Mouse (Mus musculus): ENCODE results near the gene Eif5a. TPM values are rescaled to one million over a fixed set of nuclear protein-coding genes. Genes with fewer than 3 reads are reported as not detected.

Eif5a gene
- polyA plus RNA-seq (2015; fragmentation: Nextera tagmentation; extraction: Ambion mirVana): 1,245 and 1,257 TPM in 2 replicates

GRCm38 (mm10) chr11:69921114-69922011, at the start of gene Eif5a:
Eif5a (minus strand) TSS chr11:69921958.
- under 1% methylated on average over 78 of the region's 78 CpGs for WGBS (ENCODE audit: insufficient replicate concordance)
- Histone ChIP-seq H3K4me1 (replicated peaks) (peaks cover 56% of the 10 kb centered on the region), H3K27me3 (no peaks in the 10 kb centered on the region)

GRCm38 (mm10) chr11:69970775-69971174, 49.0 kb upstream of the Eif5a start:
- WGBS (ENCODE audit: insufficient replicate concordance): 54% methylated on average over 3 of the region's 3 CpGs
- Histone ChIP-seq H3K27ac (replicated peaks) (no peak overlapping the region), H3K4me3 (replicated peaks) (no peak overlapping the region), H3K4me1 (replicated peaks) (peaks cover 19% of the 10 kb centered on the region), H3K4me2 (no peak overlapping the region), H3K27me3 (peaks cover 27% of the 10 kb centered on the region), H3K9me3 (replicated peaks) (no peaks in the 10 kb centered on the region), H3K9ac (no peak overlapping the region), H3K36me3 (replicated peaks) (peaks cover 66% of the 10 kb centered on the region)
- ATAC-seq (ENCODE audit: insufficient read depth): no peak

More at GRCm38 (mm10) chr11:69921114-69922011, at the start of gene Eif5a:
- Histone ChIP-seq H3K9me3 (replicated peaks) (no peaks in the 10 kb centered on the region), H3K4me2 (peak within 1 kb of the TSS; percentile 90), H3K36me3 (replicated peaks) (peaks cover 32% of the 10 kb centered on the region), H3K9ac (peak within 1 kb of the TSS; percentile 97), H3K27ac (replicated peaks) (peak within 1 kb of the TSS; percentile 97), H3K4me3 (replicated peaks) (peak within 1 kb of the TSS; percentile 88)
- ATAC-seq (ENCODE audit: insufficient read depth): peak; percentile 90

- no peak overlapping the region for H3K27ac ChIP-seq (replicated peaks)
- ATAC-seq (ENCODE audit: insufficient read depth): no peak
- H3K9me3 ChIP-seq (replicated peaks): no peaks in the 10 kb centered on the region
- H3K4me2 ChIP-seq: no peak overlapping the region
- 76% methylated on average over 6 of the region's 6 CpGs for WGBS (ENCODE audit: insufficient replicate concordance)
- H3K9ac ChIP-seq: no peak overlapping the region
- H3K27me3 ChIP-seq: peaks cover 32% of the 10 kb centered on the region
- H3K4me1 ChIP-seq (replicated peaks): peaks cover 25% of the 10 kb centered on the region
- H3K36me3 ChIP-seq (replicated peaks): peaks cover 66% of the 10 kb centered on the region
- H3K4me3 ChIP-seq (replicated peaks): no peak overlapping the region
These were observed 48.5 kb upstream of the Eif5a start for GRCm38 (mm10) chr11:69970222-69970621.

- no peak for ATAC-seq (ENCODE audit: insufficient read depth)
- H3K36me3 ChIP-seq (replicated peaks): peaks cover 51% of the 10 kb centered on the region
- peaks cover 46% of the 10 kb centered on the region for H3K27me3 ChIP-seq
- no peak overlapping the region for H3K27ac ChIP-seq (replicated peaks)
- 65% methylated on average over 4 of the region's 4 CpGs for WGBS (ENCODE audit: insufficient replicate concordance)
- H3K4me3 ChIP-seq (replicated peaks): no peak overlapping the region
- peaks cover 29% of the 10 kb centered on the region for H3K4me1 ChIP-seq (replicated peaks)
- no peak overlapping the region for H3K4me2 ChIP-seq
- H3K9me3 ChIP-seq (replicated peaks): no peaks in the 10 kb centered on the region
- H3K9ac ChIP-seq: no peak overlapping the region
These were observed 47.0 kb upstream of the Eif5a start for GRCm38 (mm10) chr11:69968793-69969192.

GRCm38 (mm10) chr11:69966860-69967517, 45.2 kb upstream of the Eif5a start:
- no peak overlapping the region for H3K27ac ChIP-seq (replicated peaks)
- 23% methylated on average over 17 of the region's 17 CpGs for WGBS (ENCODE audit: insufficient replicate concordance)

GRCm38 (mm10) chr11:69966006-69966859, 44.5 kb upstream of the Eif5a start:
- Histone ChIP-seq H3K9me3 (replicated peaks) (no peaks in the 10 kb centered on the region), H3K27me3 (peaks cover 72% of the 10 kb centered on the region), H3K4me1 (replicated peaks) (peaks cover 29% of the 10 kb centered on the region), H3K27ac (replicated peaks) (no peak overlapping the region), H3K4me2 (peak overlapping the region; percentile 74), H3K4me3 (replicated peaks) (peak overlapping the region; percentile 47), H3K9ac (peak overlapping the region; percentile 27; the same call in 1 of the 2 replicates), H3K36me3 (replicated peaks) (peaks cover 28% of the 10 kb centered on the region)
- peak; percentile 43; the same call in 1 of the 2 replicates for ATAC-seq (ENCODE audit: insufficient read depth)
- whole genome bisulfite sequencing (ENCODE audit: insufficient replicate concordance): under 1% methylated on average over 58 of the region's 59 CpGs

More at GRCm38 (mm10) chr11:69966860-69967517, 45.2 kb upstream of the Eif5a start:
- peak overlapping the region; percentile 74 for H3K4me2 ChIP-seq
- no peak for ATAC-seq (ENCODE audit: insufficient read depth)
- H3K9ac ChIP-seq: no peak overlapping the region
- no peaks in the 10 kb centered on the region for H3K9me3 ChIP-seq (replicated peaks)
- H3K4me1 ChIP-seq (replicated peaks): peaks cover 29% of the 10 kb centered on the region
- peaks cover 35% of the 10 kb centered on the region for H3K36me3 ChIP-seq (replicated peaks)
- H3K27me3 ChIP-seq: peaks cover 64% of the 10 kb centered on the region
- peak overlapping the region; percentile 47 for H3K4me3 ChIP-seq (replicated peaks)

GRCm38 (mm10) chr11:69965271-69966005, 43.7 kb upstream of the Eif5a start:
- peaks cover 79% of the 10 kb centered on the region for H3K27me3 ChIP-seq
- H3K4me1 ChIP-seq (replicated peaks): peaks cover 29% of the 10 kb centered on the region
- H3K36me3 ChIP-seq (replicated peaks): peaks cover 24% of the 10 kb centered on the region
- 4% methylated on average over 49 of the region's 49 CpGs for WGBS (ENCODE audit: insufficient replicate concordance)
- H3K27ac ChIP-seq (replicated peaks): no peak overlapping the region
- H3K4me3 ChIP-seq (replicated peaks): peak overlapping the region; percentile 47
- H3K9me3 ChIP-seq (replicated peaks): no peaks in the 10 kb centered on the region
- no peak for ATAC-seq (ENCODE audit: insufficient read depth)
- H3K4me2 ChIP-seq: peak overlapping the region; percentile 74
- no peak overlapping the region for H3K9ac ChIP-seq

GRCm38 (mm10) chr11:69964650-69965270, 43.0 kb upstream of the Eif5a start, which contains the start of gene Cldn7:
Cldn7 (plus strand) TSS chr11:69964779.
- ATAC-seq (ENCODE audit: insufficient read depth): no peak
- Histone ChIP-seq H3K27me3 (peaks cover 86% of the 10 kb centered on the region), H3K9ac (no peak within 1 kb of the TSS), H3K27ac (replicated peaks) (no peak within 1 kb of the TSS), H3K4me2 (peak within 1 kb of the TSS; percentile 74), H3K36me3 (replicated peaks) (peaks cover 17% of the 10 kb centered on the region), H3K9me3 (replicated peaks) (no peaks in the 10 kb centered on the region), H3K4me1 (replicated peaks) (peaks cover 29% of the 10 kb centered on the region), H3K4me3 (replicated peaks) (peak within 1 kb of the TSS; percentile 47)
- WGBS (ENCODE audit: insufficient replicate concordance): 9% methylated on average over 24 of the region's 24 CpGs

- no peak overlapping the region for H3K27ac ChIP-seq (replicated peaks)
- 7% methylated on average over 5 of the region's 5 CpGs for WGBS (ENCODE audit: insufficient replicate concordance)
- H3K9ac ChIP-seq: no peak overlapping the region
These were observed 40.1 kb upstream of the Eif5a start for GRCm38 (mm10) chr11:69961841-69962240.

GRCm38 (mm10) chr11:69960616-69961015, 38.9 kb upstream of the Eif5a start:
- H3K4me1 ChIP-seq (replicated peaks): peaks cover 9% of the 10 kb centered on the region
- no peak for ATAC-seq (ENCODE audit: insufficient read depth)
- no peaks in the 10 kb centered on the region for H3K9me3 ChIP-seq (replicated peaks)
- no peak overlapping the region for H3K27ac ChIP-seq (replicated peaks)
- H3K4me2 ChIP-seq: no peak overlapping the region
- WGBS (ENCODE audit: insufficient replicate concordance): 41% methylated on average over 5 of the region's 5 CpGs
- H3K9ac ChIP-seq: no peak overlapping the region
- no peaks in the 10 kb centered on the region for H3K36me3 ChIP-seq (replicated peaks)
- peaks cover 92% of the 10 kb centered on the region for H3K27me3 ChIP-seq
- H3K4me3 ChIP-seq (replicated peaks): no peak overlapping the region

More at GRCm38 (mm10) chr11:69961841-69962240, 40.1 kb upstream of the Eif5a start:
- no peaks in the 10 kb centered on the region for H3K36me3 ChIP-seq (replicated peaks)
- ATAC-seq (ENCODE audit: insufficient read depth): no peak
- peaks cover 21% of the 10 kb centered on the region for H3K4me1 ChIP-seq (replicated peaks)
- no peaks in the 10 kb centered on the region for H3K9me3 ChIP-seq (replicated peaks)
- H3K27me3 ChIP-seq: peaks cover 94% of the 10 kb centered on the region
- no peak overlapping the region for H3K4me3 ChIP-seq (replicated peaks)
- H3K4me2 ChIP-seq: no peak overlapping the region

Data from liver, embryonic 15.5 days (tissue).